Mouse (Mus musculus) neural tube, embryonic 13.5 days (tissue): ENCODE data around the gene Vmn2r90. TPM values are rescaled to one million over a fixed set of nuclear protein-coding genes. Genes with fewer than 3 reads are reported as not detected.

Source experiments
- ATAC-seq: fragments of 200-750 bp; cut with Nextera tagmentation; 2 replicates; pipeline ENCODE4 v1.8.0; 2017; ENCODE audit warnings: low read depth, mild to moderate bottlenecking, moderate TSS enrichment, moderate library complexity
- H3K27ac ChIP-seq: fragments of 300-500 bp; sonication (generic); replicated peaks from 2 replicates; pipeline ENCODE4 v1.5.1; 2015; ENCODE audit warnings: moderate library complexity, mild to moderate bottlenecking, inconsistent platforms
- H3K27me3 ChIP-seq: fragments of 300-500 bp; sonication (generic); 2 replicates; pipeline ENCODE4 v1.6.1; 2015; ENCODE audit warnings: mild to moderate bottlenecking, inconsistent platforms
- H3K36me3 ChIP-seq: fragments of 300-500 bp; sonication (generic); 2 replicates; pipeline ENCODE4 v1.6.1; 2015; ENCODE audit warnings: mild to moderate bottlenecking, inconsistent platforms
- H3K4me1 ChIP-seq: fragments of 300-500 bp; sonication (generic); replicated peaks from 2 replicates; pipeline ENCODE4 v1.6.1; 2015; ENCODE audit warnings: inconsistent platforms
- H3K4me2 ChIP-seq: fragments of 300-500 bp; sonication (generic); 2 replicates; pipeline ENCODE4 v1.6.1; 2015; ENCODE audit warnings: inconsistent platforms, mild to moderate bottlenecking, moderate library complexity
- H3K4me3 ChIP-seq: fragments of 300-500 bp; sonication (generic); 2 replicates; pipeline ENCODE4 v1.5.1; 2015; ENCODE audit warnings: mild to moderate bottlenecking, inconsistent platforms
- H3K9ac ChIP-seq: fragments of 300-500 bp; sonication (generic); 2 replicates; pipeline ENCODE4 v1.6.1; 2015; ENCODE audit warnings: moderate library complexity, mild to moderate bottlenecking, inconsistent platforms
- H3K9me3 ChIP-seq: fragments of 300-500 bp; sonication (generic); 2 replicates; pipeline ENCODE4 v1.6.1; 2016; ENCODE audit warnings: inconsistent platforms
- whole genome bisulfite sequencing: fragments of 180-500 bp; shearing (Covaris S2); methylation state at CpG from one replicate; pipeline ENCODE4 v1.1.7; 2015; 5-methylcytosine and 5-hydroxymethylcytosine counted together
- polyA plus RNA-seq: library from polyadenylated mRNA; unstranded; fragments of >200 nt; fragmentation: Nextera tagmentation; extraction: Ambion mirVana; gene quantifications from 2 replicates; pipeline ENCODE4 v1.2.1, GENCODE M21; 2015

The Vmn2r90 gene
- polyA plus RNA-seq, 1 experiment from 2014 or later: not detected

- no peak overlapping the region for H3K4me2 ChIP-seq
- H3K4me3 ChIP-seq: no peak overlapping the region
- H3K27ac ChIP-seq: no peak overlapping the region
- no peak overlapping the region for H3K9ac ChIP-seq
- no peak for ATAC-seq
- WGBS: 54% methylated on average over 1 of the region's 1 CpGs
- H3K27me3 ChIP-seq: peaks cover 3% of the 10 kb centered on the region; the same call in 1 of the 2 replicates
- H3K36me3 ChIP-seq: no peaks in the 10 kb centered on the region
- H3K9me3 ChIP-seq: no peaks in the 10 kb centered on the region
- no peaks in the 10 kb centered on the region for H3K4me1 ChIP-seq
These were observed 60.7 kb downstream of the Vmn2r90 start for GRCm38 (mm10) chr17:17764206-17764605.

DNA sequence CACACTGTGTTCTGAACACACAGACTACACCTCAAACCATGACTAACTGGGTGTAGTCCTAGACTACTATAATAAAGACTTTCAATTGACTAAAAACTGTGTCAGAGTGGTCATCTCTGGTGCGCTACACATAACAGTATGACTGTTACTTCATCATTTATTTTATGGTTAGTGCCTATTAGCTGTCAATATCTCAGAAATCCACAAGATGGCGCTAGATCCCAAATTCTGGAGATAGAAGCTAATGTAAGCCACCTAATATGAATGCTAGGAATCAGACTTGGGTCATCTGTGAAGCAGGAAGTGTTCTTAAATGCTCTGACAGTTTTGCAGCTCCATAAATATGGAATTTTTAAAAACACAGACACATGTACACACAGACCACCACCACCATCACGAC is 62.9 kb downstream of the Vmn2r90 start:
- WGBS: 8% methylated on average over 3 of the region's 3 CpGs
- Histone ChIP-seq H3K9me3 (no peaks in the 10 kb centered on the region), H3K9ac (no peak overlapping the region), H3K27me3 (peaks cover 3% of the 10 kb centered on the region; the same call in 1 of the 2 replicates), H3K4me1 (no peaks in the 10 kb centered on the region), H3K27ac (no peak overlapping the region), H3K4me3 (no peak overlapping the region), H3K36me3 (no peaks in the 10 kb centered on the region), H3K4me2 (no peak overlapping the region)
- ATAC-seq: peak; percentile 53

Other genes starting within 250 kb of the Vmn2r90 start
- 8.5 and 8.7 TPM in 2 replicates for gene Lnpep, start 78.7 kb upstream of the Vmn2r90 start, polyA plus RNA-seq
- gene Spaca6, start 123.4 kb downstream of the Vmn2r90 start, polyA plus RNA-seq: 31.4 and 36.0 TPM in 2 replicates
- gene Has1, start 151.5 kb downstream of the Vmn2r90 start, polyA plus RNA-seq: 0.63 and 0.70 TPM in 2 replicates
- gene Fpr1, start 180.2 kb downstream of the Vmn2r90 start, polyA plus RNA-seq: 0.14 TPM in 1 of 2 replicates, not detected in the other
- gene Fpr2, start 184.1 kb downstream of the Vmn2r90 start, polyA plus RNA-seq: 0.28 TPM in 1 of 2 replicates, not detected in the other
- not detected in 2 replicates for gene Fpr3, start 184.1 kb downstream of the Vmn2r90 start, polyA plus RNA-seq